Mouse (Mus musculus) layer of hippocampus, adult 9-11 months (tissue): ENCODE measurements around the gene Aplnr.

Experiments
- DNase-seq: peaks from one replicate; pipeline ENCODE4 v3.0.0; 2022

Gene Aplnr

DNA sequence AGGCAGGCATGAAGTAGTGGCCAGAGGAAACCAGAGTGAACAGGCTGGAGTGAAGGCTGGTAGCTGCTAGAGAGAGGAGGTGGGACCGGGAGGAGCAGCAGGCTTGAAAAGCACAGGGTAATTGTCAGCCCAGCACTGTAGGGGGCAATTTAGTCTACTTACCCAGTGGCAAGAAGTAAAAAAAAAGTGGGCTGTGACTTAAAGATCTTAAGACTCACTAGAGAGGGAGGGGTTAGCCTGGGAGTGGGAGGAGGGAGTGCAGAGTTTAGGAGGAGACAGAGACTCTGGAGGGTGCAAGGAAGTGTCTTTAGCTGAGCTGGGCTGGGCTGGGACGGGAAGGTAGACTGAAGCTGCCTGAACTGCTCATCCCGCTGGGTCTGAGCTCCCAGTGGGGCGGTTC lies at the start of gene Aplnr:
TSS of gene Aplnr (plus strand) at position 137 of the 400 bp plus-strand sequence.
- no peak for DNase-seq

DNA sequence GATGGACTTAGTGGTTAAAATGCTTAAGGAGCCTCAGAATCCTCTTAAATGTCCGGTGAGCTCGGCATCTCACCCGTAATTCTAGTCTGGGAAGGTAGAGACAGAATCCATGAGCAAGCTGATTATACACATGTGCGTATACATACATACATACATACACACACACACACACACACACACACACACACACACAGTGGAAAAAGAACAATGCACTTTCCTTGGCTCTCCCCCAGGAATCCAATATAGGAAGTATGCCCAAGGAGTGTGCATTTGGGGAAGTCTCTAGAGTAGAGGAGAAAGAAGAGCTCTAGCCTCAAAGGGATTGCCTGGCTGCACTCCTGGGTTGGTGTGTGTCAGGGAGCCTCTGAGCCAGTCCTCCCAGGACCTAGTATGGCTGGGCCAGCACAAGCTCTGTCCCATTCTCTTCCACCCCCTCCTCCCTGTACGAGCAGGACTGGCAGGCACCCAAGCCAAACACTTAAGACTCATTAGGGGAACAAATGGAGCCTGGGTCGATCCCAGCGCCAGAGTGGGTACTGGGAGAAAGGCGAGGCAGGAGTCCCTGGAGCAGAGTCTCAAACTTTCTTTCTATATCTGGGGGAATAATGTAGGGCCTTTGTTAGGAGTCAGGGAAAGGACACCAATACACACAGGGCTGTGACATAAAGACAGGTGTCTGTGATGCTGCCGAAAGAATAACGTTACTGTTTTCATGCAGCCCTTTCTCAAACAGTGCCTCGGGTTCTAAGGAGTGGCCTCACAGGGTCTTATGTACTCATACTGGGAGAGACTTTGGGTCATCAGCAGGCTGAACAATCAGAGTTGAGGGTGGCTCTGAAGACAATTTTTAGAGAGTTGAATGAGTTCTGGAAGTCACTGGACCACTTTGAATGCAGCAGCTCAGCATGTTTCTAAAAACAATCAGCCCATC lies 47.0 kb upstream of the Aplnr start:
- DNase-seq, result no peak

DNA sequence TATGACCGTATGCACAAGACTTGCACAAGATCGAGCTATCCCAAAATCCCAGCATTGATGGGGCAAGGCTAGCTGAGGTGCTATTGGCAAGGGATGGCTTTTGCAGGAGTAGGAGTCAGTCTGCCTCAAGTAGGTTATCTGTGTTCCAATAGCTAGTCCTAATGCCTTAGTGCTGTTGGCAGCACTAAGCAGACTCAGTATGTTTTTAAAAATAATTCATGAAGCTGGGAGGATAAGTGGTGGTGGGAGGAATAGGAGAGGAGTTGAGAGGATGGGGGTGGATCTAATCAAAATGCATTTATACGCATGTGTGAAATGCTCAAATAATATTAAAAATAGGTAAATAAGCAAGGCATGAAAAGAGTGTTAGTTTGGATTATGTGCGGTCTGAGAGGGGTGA lies 44.7 kb upstream of the Aplnr start:
- no peak for DNase-seq

DNA sequence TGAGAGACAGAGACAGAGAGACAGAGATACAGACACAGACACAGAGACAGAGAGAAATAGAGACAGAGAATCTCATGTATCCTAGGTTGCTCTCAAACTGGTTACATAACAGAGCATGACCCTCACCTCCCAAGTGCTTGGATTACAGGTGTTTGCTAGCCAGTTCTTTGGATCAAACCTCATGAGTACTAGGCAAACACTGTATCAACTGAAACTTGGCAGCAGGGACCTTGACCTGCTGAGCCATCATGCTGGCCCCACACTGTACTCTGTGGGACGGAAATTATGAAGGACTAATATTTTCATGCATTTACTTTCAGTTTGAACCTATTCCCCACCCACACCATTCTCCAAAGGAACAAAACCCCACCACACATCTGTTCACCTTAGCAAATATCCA lies 42.6 kb upstream of the Aplnr start:
- DNase-seq, result no peak

DNA sequence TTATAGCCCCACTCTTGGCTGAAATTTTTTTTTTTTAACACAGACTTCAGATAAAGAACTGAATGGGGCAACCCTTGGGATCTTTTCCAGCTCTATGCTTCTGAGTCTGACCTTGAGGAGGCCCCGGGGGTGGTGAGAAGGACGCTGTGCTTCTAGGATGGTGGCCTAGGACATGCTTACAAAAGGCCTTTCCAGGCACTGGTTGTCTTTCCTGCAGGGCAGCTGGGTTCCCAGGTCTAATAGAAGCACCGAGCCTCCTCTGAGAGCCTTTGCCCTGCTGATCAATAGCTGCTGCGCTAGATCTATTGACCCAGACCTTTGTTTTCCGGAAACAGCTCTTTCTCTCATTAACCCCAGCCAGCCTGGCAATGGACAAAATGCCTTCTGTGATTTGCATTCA lies 40.1 kb upstream of the Aplnr start:
- no peak for DNase-seq

DNA sequence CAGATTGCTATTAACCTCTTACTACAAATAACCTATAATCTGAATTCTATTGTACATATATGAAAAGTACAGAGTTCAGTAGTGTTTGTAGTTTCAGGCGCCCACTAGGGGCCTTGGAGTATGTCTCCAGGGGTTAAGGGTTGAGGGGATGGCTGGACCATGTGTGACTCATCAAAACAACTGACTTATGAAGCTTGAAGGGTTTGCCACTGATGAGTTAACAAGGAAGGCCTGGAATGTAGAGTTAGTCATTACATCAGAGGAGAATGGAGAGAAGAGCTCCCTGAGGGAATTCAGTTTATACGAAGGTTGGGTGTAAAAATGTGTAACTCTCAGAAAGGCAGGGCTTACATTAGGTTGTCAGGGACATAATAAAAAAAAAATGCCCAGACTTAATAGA lies 38.0 kb upstream of the Aplnr start:
- no peak for DNase-seq

DNA sequence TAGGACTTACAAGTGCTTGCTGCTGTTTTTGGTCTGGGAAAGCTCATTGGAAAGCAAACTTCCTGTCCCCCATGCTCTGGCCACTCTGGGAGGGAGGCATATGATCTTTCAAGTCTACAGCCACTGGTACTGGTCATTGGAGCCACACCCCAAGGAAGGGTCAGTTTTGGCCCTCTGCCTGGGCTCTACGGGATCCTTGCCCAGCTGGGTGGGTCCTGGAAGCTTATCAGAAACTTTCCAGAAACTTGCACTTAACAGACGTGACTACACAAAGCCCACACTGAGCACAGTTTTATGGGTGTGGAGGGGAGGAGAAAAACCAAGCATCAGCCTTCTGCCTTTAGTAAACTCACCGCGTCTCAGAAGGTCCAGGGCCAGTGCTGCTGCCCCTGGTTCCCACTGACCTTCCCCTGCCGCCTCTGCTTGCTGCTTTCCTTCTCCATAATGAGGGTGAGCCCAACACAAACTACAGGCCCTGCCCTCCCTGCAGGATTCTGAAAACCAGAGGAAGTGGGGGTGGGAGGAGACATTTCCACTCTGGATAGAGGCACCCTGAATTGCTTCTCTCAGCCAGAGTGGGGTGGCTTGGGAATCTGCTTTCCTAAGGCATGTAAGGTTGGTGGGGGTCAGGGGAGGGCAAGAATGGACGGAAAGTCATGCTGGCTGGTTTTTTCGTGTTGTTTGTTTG lies 37.1 kb upstream of the Aplnr start:
- no peak for DNase-seq

DNA sequence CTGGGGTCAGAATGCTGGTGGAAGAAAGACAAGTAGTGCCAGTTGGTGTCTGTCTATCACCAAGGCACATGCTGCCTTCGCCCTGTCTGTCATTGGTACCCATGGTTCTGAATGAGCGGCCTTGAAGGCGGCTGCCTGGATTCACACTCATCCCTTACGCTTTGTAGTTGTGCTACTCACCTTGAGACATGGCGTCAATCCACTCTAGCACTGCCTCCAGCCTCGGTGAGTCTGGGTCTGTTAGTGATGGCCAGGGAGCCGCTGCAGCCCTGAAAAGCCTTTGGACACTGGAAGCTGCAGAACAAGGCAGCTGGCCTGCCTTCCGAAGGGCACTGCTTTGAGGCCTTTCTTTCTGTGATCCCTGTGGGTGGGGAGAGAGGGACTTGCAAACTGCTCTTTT lies 32.8 kb upstream of the Aplnr start:
- DNase-seq, result no peak

DNA sequence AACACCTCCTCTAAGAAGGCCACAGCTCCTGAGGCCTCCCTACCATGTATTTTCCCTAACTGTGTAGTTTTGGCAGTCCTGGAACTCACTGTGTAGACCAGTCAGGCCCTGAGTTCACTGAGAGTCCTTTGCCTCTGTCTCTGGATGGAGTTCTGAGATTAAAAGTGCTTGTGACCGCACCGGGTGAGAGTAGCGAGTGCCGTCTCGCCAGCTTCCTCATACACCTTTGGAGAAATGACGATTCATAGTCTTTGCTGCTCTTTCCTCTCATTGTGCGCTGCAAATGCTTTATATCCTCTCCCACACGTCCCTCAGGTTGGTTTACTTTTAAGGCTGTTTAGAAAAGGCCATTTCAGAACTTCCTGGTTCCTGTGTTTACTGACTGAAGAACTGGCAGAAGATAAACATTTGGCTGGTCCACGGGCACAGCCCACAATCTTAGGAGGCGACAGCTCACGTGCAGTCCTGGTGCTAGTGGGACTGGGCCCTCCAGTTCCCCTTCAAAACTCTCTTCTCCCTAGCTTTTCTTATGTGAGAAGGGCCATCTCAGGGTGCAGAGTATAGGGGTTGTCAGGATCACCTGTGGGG lies 30.5 kb upstream of the Aplnr start:
- no peak for DNase-seq

DNA sequence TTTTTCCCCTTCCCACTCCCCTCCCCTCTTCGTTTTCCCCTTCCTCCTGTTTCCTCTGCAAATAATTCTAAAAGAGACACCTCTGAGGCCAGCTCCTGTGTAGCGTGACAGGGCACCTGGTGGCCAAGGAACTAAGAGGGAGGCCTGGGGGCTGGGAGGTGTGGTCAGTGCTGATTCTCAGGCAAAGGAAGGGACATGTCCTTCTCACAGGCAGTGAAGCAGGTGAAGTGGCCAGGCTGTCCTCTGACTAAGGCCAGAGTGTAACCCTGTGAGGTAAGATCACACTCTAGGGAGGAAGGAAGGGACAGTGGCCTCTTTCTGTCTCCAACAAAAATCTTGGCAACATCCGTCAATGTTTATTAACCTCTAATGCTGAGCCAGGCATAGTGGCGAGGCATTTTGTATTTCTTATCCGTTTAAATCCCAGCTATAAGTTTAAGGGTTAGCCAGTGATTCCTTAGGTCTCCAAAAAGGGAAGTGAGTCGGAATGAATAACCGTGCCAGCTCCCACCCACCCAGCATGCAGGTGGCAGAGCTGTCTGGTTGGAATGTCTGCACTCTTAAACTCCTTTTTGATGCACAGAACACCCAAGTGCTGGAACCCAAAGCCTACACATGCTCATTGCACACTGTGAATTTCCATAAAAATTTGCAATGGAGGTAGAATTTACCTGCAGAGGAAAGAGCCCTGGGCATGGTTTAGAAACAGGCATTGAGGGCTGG lies 29.8 kb upstream of the Aplnr start:
- no peak for DNase-seq

DNA sequence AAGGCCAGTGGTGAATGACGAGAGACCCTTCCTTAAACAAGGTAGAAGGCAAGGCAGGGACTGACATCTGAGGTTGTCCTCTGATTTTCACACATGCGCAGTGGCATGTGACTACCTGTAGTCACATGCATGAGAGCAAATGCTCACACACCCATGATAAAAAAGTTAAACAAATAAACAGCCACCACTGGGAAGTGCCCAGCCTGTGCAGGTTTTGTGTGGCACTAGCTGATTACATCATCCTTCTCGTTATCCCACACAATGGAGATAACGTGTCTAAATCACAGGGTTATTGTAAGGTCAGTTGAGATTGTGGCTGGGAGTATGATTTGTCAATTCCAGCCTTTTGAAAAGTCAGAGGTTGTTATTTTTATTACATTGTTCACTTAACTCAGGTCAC lies 29.1 kb upstream of the Aplnr start:
- DNase-seq, result no peak

DNA sequence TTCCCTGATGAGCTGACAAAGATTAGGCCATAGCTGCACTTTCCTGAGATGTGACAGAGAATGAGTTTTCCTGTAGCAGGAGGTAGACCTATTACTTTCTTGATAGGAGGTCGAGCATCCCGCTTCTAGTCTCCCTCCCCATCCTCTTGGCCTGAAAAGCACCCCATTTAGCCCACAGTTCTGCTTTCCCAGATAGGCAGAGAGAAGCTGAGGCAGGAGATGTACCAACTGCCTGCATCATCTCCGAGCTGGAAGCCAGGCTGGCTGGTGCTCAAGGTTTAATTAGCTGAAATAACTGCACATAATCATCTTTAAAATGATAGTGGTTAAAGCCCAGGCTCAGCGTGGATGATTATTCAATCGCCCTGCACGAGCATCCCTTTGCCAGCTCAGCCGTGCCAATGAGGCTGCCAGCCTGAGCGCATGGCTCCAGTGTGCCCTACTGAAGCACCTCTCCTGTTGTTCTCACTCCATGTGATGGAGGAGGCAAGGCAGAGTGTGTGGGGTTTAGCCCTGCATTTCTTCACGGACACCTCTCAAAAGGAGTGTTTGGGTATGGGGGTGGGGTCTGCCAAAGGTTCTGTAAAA lies 25.6 kb upstream of the Aplnr start:
- peak; percentile 53 for DNase-seq

DNA sequence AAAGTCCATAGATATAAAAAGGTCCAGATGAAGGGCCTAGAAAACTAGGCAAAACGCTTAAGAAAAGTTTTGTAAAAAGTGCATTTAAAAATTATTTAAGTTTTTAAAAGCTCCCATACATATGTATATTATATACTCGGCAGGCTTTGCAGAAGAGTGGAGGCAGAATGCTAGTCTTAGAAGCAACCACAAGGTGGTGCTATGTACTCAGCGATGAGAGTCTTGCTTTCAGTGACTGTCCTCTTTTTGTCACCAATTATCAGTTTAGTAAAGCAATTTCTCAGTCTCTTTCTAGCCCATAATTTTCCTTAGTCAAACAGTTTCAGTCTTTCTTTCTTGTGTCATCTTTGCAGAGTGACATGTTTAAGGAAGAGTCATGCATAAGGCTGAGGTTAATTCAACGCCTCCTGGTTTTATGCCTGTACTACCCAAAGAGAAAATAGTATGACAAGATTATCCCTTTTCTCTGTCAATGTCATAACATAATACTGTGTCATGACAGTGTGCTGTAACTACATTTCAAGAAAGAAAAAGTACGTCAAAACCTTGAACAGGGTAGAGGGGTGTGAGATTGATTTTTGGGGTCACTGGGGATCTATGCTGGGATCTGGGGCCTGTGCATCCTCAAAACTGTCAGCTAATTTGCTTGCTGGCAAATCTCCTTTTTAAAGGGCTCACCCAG lies 12.7 kb upstream of the Aplnr start:
- DNase-seq, result peak; percentile 32

DNA sequence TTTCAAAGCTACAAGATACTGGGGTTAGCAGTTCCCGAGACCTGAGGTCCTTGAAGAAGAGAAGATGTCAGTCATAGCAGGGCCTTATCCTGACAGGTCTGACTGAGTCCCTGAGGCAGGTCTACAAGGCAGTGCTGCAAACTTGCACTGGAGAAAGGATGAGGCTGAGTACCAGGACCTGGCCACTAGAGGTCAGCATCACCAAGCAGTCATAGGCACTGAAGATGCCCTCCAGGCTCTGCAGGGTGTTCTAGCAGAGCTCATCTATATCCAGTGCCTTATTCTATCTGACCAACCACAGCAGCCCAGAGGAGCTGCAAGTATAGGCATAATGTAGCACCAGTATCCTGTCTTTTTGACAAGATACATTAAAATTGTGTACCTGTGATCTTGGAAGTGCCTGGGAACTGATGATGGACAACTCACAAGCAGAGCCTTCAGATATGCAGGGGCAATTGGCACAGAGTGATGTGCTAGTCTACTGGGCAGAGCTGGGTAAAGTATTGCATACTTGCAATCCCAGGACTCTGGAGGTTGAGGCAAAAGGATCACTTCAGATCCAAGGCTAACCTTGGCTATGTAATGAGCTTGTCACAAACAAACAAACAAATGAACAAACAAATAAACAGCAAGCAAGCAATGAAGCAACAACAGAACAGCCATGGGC lies 12.0 kb upstream of the Aplnr start:
- DNase-seq, result peak; percentile 75

DNA sequence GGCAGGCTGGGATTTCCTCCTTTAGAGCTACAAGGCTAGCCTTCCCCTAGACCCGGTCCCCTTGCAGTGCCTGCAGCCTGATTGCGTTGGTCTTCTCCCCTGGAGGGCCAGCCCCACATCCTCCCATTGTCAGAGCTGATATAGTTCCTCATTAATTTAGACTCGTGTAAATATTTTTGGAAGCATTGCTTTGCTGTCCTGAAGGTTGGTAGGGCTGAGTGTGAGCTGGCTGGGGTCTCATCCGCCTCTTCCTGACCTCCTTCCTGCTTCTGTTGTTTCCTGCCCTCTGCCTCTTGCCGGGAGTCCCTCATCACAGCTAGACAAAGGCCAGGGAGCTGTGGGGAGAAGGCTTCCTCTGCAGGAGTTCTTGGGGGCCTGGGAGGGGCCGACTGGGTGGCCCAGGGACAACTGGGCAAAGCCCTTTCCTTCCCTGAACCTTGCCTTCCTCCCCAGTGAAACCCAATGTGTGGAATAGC lies 6.5 kb upstream of the Aplnr start:
- no peak for DNase-seq

DNA sequence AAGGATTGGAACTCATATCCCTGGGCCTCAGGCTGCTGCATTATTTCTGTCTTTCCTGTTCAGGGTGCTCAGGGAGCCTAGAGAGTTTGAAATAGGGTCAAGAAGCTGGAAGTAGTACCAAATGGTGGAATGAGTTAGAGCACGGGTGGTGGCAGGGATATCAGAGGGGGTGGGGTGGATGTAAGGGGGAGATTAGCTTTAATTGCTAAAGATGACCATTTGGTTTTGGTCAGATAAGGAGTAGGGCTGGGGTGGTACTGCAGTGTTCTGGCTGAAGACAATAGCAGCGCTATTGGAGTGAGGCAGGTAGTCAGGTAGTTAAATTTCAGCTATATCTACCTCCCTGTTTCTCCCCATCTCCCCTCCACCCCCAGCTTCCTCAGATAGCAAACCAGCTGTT lies 4.8 kb upstream of the Aplnr start:
- no peak for DNase-seq

DNA sequence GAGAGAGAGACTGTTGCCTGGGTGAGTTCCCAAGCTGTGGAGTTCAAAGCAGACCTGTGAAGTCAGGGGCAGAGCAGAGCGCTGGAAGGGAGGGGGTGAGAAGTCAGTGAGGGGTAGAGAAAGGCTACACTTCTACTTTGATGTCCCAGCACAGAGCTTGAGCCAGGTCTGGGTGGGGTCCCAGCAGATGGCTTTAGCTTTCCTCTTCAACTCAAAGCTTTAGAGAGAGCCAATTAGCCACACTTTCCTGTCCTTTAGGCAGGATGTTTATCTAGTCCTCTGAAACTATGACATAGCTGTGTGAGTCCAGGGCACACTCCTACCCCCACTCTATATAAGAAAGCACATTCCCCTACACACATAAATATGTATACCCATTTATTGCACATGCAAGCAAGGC lies 4.3 kb upstream of the Aplnr start:
- DNase-seq, result no peak

DNA sequence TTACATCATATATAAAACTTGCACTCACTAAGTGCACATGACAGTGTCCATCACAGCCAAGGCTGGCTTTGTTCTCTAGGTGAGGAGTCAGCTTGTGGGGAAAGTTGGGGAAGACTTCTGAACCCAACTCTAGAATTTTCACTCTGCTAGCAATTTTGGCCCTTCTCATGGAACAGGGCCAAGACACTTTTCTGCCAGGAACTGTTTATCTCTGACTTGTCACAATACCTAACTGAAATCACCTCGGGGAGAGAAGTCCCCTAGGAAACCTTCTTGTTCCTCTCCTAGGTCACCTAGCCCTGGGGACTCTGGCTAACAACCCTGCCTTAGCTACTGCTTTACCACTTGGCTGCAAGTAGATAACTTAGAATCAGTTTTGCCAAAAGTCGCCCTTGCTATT lies 3.8 kb upstream of the Aplnr start:
- no peak for DNase-seq

DNA sequence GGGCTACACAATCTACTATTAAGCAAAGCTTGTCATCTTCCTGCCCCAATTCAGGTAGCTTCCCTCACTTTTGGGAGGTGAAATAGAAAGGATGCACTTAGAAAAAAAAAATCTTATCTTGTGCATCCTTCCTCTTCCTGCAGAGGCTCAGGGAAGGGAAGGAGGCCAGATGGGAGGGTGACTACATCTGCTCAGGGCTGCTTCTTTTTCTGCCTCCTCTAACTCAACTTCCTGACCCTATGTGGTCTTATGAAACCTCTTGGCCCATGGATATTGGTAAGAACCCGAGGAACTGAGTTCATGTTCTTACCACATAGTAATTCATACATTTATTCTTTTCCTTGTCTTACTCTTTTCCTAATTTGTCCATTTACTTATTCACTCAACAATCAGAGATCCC lies 926 bp upstream of the Aplnr start:
- DNase-seq, result no peak

DNA sequence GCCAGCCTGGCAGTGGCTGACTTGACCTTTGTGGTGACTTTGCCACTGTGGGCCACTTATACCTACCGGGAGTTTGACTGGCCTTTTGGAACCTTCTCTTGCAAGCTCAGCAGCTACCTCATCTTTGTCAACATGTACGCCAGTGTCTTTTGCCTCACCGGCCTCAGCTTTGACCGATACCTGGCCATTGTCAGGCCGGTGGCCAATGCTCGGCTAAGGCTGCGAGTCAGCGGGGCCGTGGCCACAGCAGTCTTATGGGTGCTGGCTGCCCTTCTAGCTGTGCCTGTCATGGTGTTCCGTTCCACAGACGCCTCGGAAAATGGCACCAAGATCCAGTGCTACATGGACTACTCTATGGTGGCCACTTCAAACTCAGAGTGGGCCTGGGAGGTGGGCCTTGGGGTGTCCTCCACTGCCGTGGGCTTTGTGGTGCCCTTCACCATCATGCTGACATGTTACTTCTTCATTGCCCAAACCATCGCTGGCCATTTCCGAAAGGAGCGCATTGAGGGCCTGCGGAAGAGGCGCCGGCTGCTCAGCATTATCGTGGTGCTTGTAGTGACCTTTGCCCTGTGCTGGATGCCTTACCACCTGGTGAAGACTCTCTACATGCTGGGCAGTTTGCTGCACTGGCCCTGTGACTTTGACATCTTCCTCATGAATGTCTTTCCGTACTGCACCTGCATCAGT lies 951 bp downstream of the Aplnr start:
- DNase-seq, result no peak

DNA sequence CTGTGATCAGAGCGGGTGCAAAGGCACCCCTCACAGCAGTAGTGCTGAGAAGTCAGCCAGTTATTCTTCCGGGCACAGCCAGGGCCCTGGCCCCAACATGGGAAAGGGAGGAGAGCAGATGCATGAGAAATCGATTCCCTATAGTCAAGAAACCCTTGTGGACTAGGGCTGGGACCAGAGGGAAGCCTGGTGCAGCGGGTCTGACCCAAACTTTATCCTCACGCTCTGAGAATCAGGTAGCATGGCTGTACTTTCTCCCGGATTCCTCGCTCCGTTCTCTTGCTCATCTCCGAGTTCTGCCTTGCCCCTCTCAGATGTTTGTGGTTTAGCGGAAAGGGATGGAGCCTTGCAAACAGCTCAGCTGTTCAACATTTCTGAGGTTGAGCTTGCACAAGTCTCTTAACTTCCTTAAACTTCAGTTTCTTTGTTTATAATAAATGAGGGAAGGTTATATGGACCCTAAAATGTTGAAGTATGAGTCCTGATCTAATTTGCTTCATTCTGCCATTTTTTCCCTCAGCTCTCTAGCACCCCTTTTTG lies 1.6 kb downstream of the Aplnr start:
- no peak for DNase-seq
